Mouse (Mus musculus) CH12.LX (cell line): ENCODE measurements around the gene BC051019. TPM values are rescaled to one million over a fixed set of nuclear protein-coding genes. Genes with fewer than 3 reads are reported as not detected.

Experiments used
- DNase-seq: peaks from one replicate; pipeline ENCODE4 v3.0.0-alpha.2; 2013; ENCODE audit errors: extremely low read depth
- H3K27ac ChIP-seq: 2 replicates; pipeline ENCODE4 v1.5.1; 2012; ENCODE audit warnings: low read depth, mild to moderate bottlenecking, control low read depth, moderate library complexity; ENCODE audit not compliant: insufficient read depth
- H3K27me3 ChIP-seq: replicated peaks from 2 replicates; pipeline ENCODE3; 2012; ENCODE audit warnings: inconsistent platforms
- H3K36me3 ChIP-seq, 2 experiments: replicated peaks in 1 of 2; 2 replicates each; pipeline versions ENCODE3 to v1.6.1; 2012; ENCODE audit warnings: inconsistent platforms in 1 of 2, low read length in 1 of 2, mild to moderate bottlenecking in 1 of 2, mixed read lengths in 1 of 2, moderate library complexity in 1 of 2; ENCODE audit not compliant: control insufficient read depth in 1 of 2, insufficient read depth in 1 of 2
- H3K4me1 ChIP-seq, 2 experiments: 2 replicates each; pipeline ENCODE4 v1.6.1; 2012; ENCODE audit warnings: inconsistent platforms in 1 of 2, moderate library complexity in 1 of 2; ENCODE audit not compliant: insufficient read depth in 2 of 2, control insufficient read depth in 1 of 2
- H3K4me2 ChIP-seq: 2 replicates; pipeline ENCODE4 v1.6.1; 2012; ENCODE audit warnings: low read depth, mild to moderate bottlenecking, control low read depth; ENCODE audit not compliant: poor library complexity, insufficient read depth, severe bottlenecking
- H3K4me3 ChIP-seq, 3 experiments: fragments of 150-350 bp in 1 of 3; sonication (generic) in 1 of 3; replicated peaks in 1 of 3; 2 replicates each; pipeline versions ENCODE3 to v1.5.1; 2011 to 2012; ENCODE audit warnings: low read depth in 2 of 3, low read length in 2 of 3, mild to moderate bottlenecking in 2 of 3, moderate library complexity in 2 of 3, control low read depth in 1 of 3, improper control_type of control experiment in 1 of 3, inconsistent platforms in 1 of 3, mixed read lengths in 1 of 3; ENCODE audit not compliant: poor library complexity in 1 of 3
- H3K79me2 ChIP-seq: replicated peaks from 2 replicates; pipeline ENCODE4 v1.6.1; 2012; ENCODE audit warnings: mild to moderate bottlenecking, moderate library complexity; ENCODE audit not compliant: control insufficient read depth, poor library complexity, insufficient read depth, severe bottlenecking; ENCODE audit errors: extremely low read depth
- H3K9ac ChIP-seq: 2 replicates; pipeline ENCODE4 v1.6.1; 2012; ENCODE audit warnings: low read depth, mild to moderate bottlenecking, control low read depth, moderate library complexity; ENCODE audit not compliant: insufficient read depth
- H3K9me3 ChIP-seq: replicated peaks from 2 replicates; pipeline ENCODE3; 2012; ENCODE audit warnings: low read length, inconsistent platforms, mixed read lengths
- CTCF ChIP-seq, 2 experiments: IDR thresholded peaks in 1 of 2; conservative IDR thresholded peaks in 1 of 2; 2 replicates each; pipeline ENCODE4 v1.5.1; 2011 to 2012; ENCODE audit warnings: low read depth in 2 of 2, low read length in 2 of 2, improper control_type of control experiment in 1 of 2, inconsistent platforms in 1 of 2, mild to moderate bottlenecking in 1 of 2, moderate library complexity in 1 of 2
- ETS1 ChIP-seq: conservative IDR thresholded peaks from 2 replicates; pipeline ENCODE4 v1.6.1; 2012; ENCODE audit warnings: low read depth, mild to moderate bottlenecking, inconsistent platforms, low read length, improper control_type of control experiment, moderate library complexity
- KAT2A ChIP-seq: IDR thresholded peaks from 2 replicates; pipeline ENCODE4 v1.6.1; 2012; ENCODE audit warnings: low read length, improper control_type of control experiment, inconsistent platforms; ENCODE audit not compliant: insufficient replicate concordance
- MXI1 ChIP-seq: IDR thresholded peaks from 2 replicates; pipeline ENCODE4 v1.6.1; 2011; ENCODE audit warnings: mild to moderate bottlenecking, low read depth, low read length, improper control_type of control experiment
- MYC ChIP-seq: IDR thresholded peaks from 2 replicates; pipeline ENCODE4 v1.6.1; 2011; ENCODE audit warnings: low read depth, mild to moderate bottlenecking, improper control_type of control experiment, low read length
- PAX5 ChIP-seq: IDR thresholded peaks from 2 replicates; pipeline ENCODE4 v1.6.1; 2012; ENCODE audit warnings: low read length, inconsistent platforms, mixed read lengths
- TCF12 ChIP-seq: IDR thresholded peaks from 2 replicates; pipeline ENCODE4 v1.6.1; 2014; ENCODE audit warnings: low read depth, mild to moderate bottlenecking, inconsistent platforms, low read length, improper control_type of control experiment
- UBTF ChIP-seq: IDR thresholded peaks from 2 replicates; pipeline ENCODE4 v1.6.1; 2012; ENCODE audit warnings: low read depth, mild to moderate bottlenecking, inconsistent platforms, low read length, improper control_type of control experiment, moderate library complexity
- USF1 ChIP-seq: IDR thresholded peaks from 2 replicates; pipeline ENCODE4 v1.6.1; 2014; ENCODE audit warnings: low read depth, mild to moderate bottlenecking, inconsistent platforms, low read length, improper control_type of control experiment
- ZC3H11A ChIP-seq: IDR thresholded peaks from 2 replicates; pipeline ENCODE4 v1.6.1; 2012; ENCODE audit warnings: low read depth, mild to moderate bottlenecking, inconsistent platforms, low read length, improper control_type of control experiment
- dilution Hi-C: fragments of 300-500 bp; cut with MboI; formaldehyde crosslinking; loops from 2 replicates; pipeline ENCODE4 v1.14.3; 2020; ENCODE audit warnings: low sequenced_read_pairs; ENCODE audit not compliant: extremely low pct_unique_long_range_greater_than_20kb, extremely low pct_ligation_motif_present
- in situ Hi-C: fragments of 300-500 bp; cut with MboI; formaldehyde crosslinking; loops from 3 replicates; pipeline ENCODE4 v1.14.3; 2019; ENCODE audit warnings: low sequenced_read_pairs, low pct_ligation_motif_present, low pct_unique_long_range_greater_than_20kb, mixed read lengths
- polyA plus RNA-seq: library from polyadenylated mRNA; unstranded; fragments of >175 nt; gene quantifications from 2 replicates; pipeline ENCODE4 v1.2.1, GENCODE M21; 2012; ENCODE audit warnings: low read depth; ENCODE audit not compliant: insufficient read length
- total RNA-seq, 2 experiments: library from RNA; depleted of rRNA; stranded (reverse); fragments of 300-350 nt in 1 of 2; fragments of >200 nt in 1 of 2; gene quantifications; 2 replicates each; pipeline ENCODE4 v1.2.3; 2012 to 2014

BC051019 gene
- total and polyA plus RNA-seq, 3 experiments: 0.17 to 0.33 TPM; not detected in 1

DNA sequence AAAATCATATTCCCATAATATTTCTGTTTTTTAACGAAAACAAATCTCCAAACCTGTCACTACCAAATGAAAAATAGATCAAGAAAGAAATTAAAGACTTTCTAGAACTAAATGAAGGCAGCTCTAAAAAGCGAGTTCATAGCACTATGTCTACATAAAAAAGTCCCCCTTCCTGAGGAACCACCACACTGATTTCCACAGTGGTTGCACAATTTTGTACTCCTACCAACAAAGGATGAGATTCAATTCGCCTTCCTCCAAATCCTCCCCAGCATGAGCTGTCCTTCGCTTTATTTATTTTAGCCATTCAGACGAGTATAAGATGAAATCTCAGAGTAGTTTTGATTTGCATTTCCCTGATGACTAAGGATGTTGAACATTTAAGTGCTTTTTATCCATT, 57.0 kb downstream of the BC051019 start:
- no peaks in the 10 kb centered on the region for H3K9me3 ChIP-seq
- TF ChIP-seq UBTF: no peak
- TF ChIP-seq TCF12: no peak
- no peak for TF ChIP-seq USF1
- no peak for TF ChIP-seq KAT2A
- TF ChIP-seq ZC3H11A: no peak
- no peaks in the 10 kb centered on the region for H3K27me3 ChIP-seq
- H3K4me1 ChIP-seq: no peaks in the 10 kb centered on the region
- no peaks in the 10 kb centered on the region for H3K36me3 ChIP-seq
- dilution Hi-C loops: no loop called here
- H3K4me3 ChIP-seq: no peak overlapping the region
- no peak overlapping the region for H3K27ac ChIP-seq
- no peak overlapping the region for H3K9ac ChIP-seq
- no peak overlapping the region for H3K4me2 ChIP-seq
- DNase-seq: no peak
- H3K79me2 ChIP-seq: no peaks in the 10 kb centered on the region
- in situ Hi-C loops: no loop called here

DNA sequence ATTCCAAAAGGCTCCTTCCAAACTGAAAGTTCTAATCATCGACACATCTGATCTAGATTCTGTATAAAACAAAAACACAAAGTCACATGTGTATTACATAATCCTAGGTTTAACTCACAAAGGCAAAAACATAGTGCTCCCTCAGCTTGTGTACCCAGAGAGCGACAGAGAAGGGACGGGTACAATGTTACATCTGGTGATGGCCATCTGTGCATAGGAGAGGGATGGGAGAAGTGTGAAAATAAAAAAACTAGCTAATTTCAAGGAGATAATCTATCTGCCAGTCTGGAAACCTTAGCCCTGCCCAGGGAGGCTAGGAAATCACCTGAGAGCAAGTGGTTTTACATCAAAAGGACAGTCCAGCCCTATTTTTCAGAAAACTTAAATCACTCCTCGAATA, 61.0 kb downstream of the BC051019 start:
- no peaks in the 10 kb centered on the region for H3K27me3 ChIP-seq
- no peaks in the 10 kb centered on the region for H3K79me2 ChIP-seq
- TF ChIP-seq ETS1 (no peak), MXI1 (no peak), ZC3H11A (no peak), PAX5 (no peak), CTCF (conservative IDR thresholded peaks at IDR 0.05 in 1 of 2, IDR thresholded peaks at IDR 0.05 in 1 of 2; ENCODE audit: low read depth in 2 of 2, low read length in 2 of 2) (no peak), MYC (no peak)
- H3K9me3 ChIP-seq: no peaks in the 10 kb centered on the region
- no peak overlapping the region for H3K27ac ChIP-seq
- H3K4me3 ChIP-seq: no peak overlapping the region
- no peak overlapping the region for H3K9ac ChIP-seq
- H3K4me2 ChIP-seq: no peak overlapping the region
- dilution Hi-C loops: no loop called here
- in situ Hi-C loops: no loop called here
- H3K4me1 ChIP-seq: no peaks in the 10 kb centered on the region
- no peaks in the 10 kb centered on the region for H3K36me3 ChIP-seq
- no peak for DNase-seq

Other genes with a start within 250 kb of the BC051019 start
- gene Trim66, start 215.7 kb downstream of the BC051019 start, total RNA-seq (2012; rRNA removed): 0.08 TPM in 2 replicates
- gene Trim66, start 215.7 kb downstream of the BC051019 start, total RNA-seq (2014; rRNA removed): 0.12 and 0.15 TPM in 2 replicates
- gene Trim66, start 215.7 kb downstream of the BC051019 start, polyA plus RNA-seq: 0.49 and 0.67 TPM in 2 replicates
- 1,338 and 1,365 TPM in 2 replicates for gene Rpl27a, start 204.7 kb downstream of the BC051019 start, total RNA-seq (2012; rRNA removed)
- gene Rpl27a, start 204.7 kb downstream of the BC051019 start, total RNA-seq (2014; rRNA removed): 929 and 1,216 TPM in 2 replicates
- gene Rpl27a, start 204.7 kb downstream of the BC051019 start, polyA plus RNA-seq: 230 and 249 TPM in 2 replicates
- gene St5, start 20.2 kb downstream of the BC051019 start, total RNA-seq (2012; rRNA removed): 1.6 and 1.9 TPM in 2 replicates
- gene St5, start 20.2 kb downstream of the BC051019 start, total RNA-seq (2014; rRNA removed): 1.3 and 1.5 TPM in 2 replicates
- 3.4 and 4.1 TPM in 2 replicates for gene St5, start 20.2 kb downstream of the BC051019 start, polyA plus RNA-seq
- gene Akip1, start 20.2 kb downstream of the BC051019 start, total RNA-seq (2012; rRNA removed): 34.5 and 35.0 TPM in 2 replicates
- 38.5 and 42.5 TPM in 2 replicates for gene Akip1, start 20.2 kb downstream of the BC051019 start, total RNA-seq (2014; rRNA removed)
- 46.2 and 51.5 TPM in 2 replicates for gene Akip1, start 20.2 kb downstream of the BC051019 start, polyA plus RNA-seq
- gene Ascl3, start 7.9 kb upstream of the BC051019 start, total RNA-seq (2012; rRNA removed): not detected in 2 replicates
- gene Ascl3, start 7.9 kb upstream of the BC051019 start, total RNA-seq (2014; rRNA removed): not detected in 2 replicates
- not detected in 2 replicates for gene Ascl3, start 7.9 kb upstream of the BC051019 start, polyA plus RNA-seq
- 24.8 and 26.6 TPM in 2 replicates for gene Tmem9b, start 29.0 kb upstream of the BC051019 start, total RNA-seq (2012; rRNA removed)
- 35.6 and 40.3 TPM in 2 replicates for gene Tmem9b, start 29.0 kb upstream of the BC051019 start, total RNA-seq (2014; rRNA removed)
- 23.4 and 25.6 TPM in 2 replicates for gene Tmem9b, start 29.0 kb upstream of the BC051019 start, polyA plus RNA-seq
- gene Nrip3, start 58.2 kb upstream of the BC051019 start, total RNA-seq (2012; rRNA removed): 0.04 TPM in 1 of 2 replicates, not detected in the other
- gene Nrip3, start 58.2 kb upstream of the BC051019 start, total RNA-seq (2014; rRNA removed): not detected in 2 replicates
- gene Nrip3, start 58.2 kb upstream of the BC051019 start, polyA plus RNA-seq: not detected in 2 replicates
- not detected in 2 replicates for gene Scube2, start 141.8 kb upstream of the BC051019 start, total RNA-seq (2012; rRNA removed)
- gene Scube2, start 141.8 kb upstream of the BC051019 start, total RNA-seq (2014; rRNA removed): not detected in 2 replicates
- not detected in 2 replicates for gene Scube2, start 141.8 kb upstream of the BC051019 start, polyA plus RNA-seq
- gene Dennd5a, start 236.6 kb upstream of the BC051019 start, total RNA-seq (2012; rRNA removed): 14.8 and 20.7 TPM in 2 replicates
- 29.5 and 32.8 TPM in 2 replicates for gene Dennd5a, start 236.6 kb upstream of the BC051019 start, total RNA-seq (2014; rRNA removed)
- 15.8 and 24.6 TPM in 2 replicates for gene Dennd5a, start 236.6 kb upstream of the BC051019 start, polyA plus RNA-seq